Mouse (Mus musculus) small intestine, adult 2 months (tissue): Measurements from ENCODE around the gene Col13a1.

Experiments
- CTCF ChIP-seq: fragments of 200-500 bp; IDR thresholded peaks from 2 replicates; pipeline ENCODE4 v1.5.1; 2012; ENCODE audit warnings: low read depth, mild to moderate bottlenecking, control low read depth, inconsistent platforms, low read length, moderate library complexity, mixed read lengths; ENCODE audit not compliant: insufficient replicate concordance, insufficient read length; ENCODE audit errors: extremely low read depth
- POLR2A ChIP-seq: fragments of 200-500 bp; IDR thresholded peaks from 2 replicates; pipeline ENCODE4 v1.6.1; 2012; ENCODE audit warnings: low read depth, mild to moderate bottlenecking, control low read depth, inconsistent platforms, low read length, moderate library complexity

DNA sequence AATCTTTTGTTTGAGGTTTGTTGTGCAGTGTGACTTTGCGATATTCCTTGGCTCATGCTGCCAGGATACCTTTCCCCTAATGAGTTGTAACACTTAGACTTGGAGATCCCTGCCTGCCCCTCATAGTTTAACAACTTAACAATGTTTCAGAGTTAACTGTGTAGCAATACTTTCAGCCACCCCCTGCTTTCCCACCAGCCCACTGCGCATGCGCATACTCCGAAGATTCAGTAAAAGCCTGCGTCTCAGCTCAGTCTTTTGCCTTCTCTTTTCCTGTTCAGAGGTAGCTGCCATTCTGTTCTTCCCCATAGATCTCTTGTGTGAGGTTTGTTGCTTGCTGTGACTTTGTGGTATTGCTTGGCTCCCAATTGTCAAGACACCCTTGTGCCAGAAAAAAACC lies 190.4 kb downstream of the Col13a1 start:
- no peak for TF ChIP-seq POLR2A
- no peak for TF ChIP-seq CTCF
